Mouse (Mus musculus) left cerebral cortex, postnatal 25 days (tissue): ENCODE measurements around the gene Dtd1. TPM values are rescaled to one million over a fixed set of nuclear protein-coding genes. Genes with fewer than 3 reads are reported as not detected.

Source experiments
- DNase-seq, 2 experiments: peaks; one replicate each; pipeline ENCODE4 v3.0.0; 2022; ENCODE audit warnings: low spot score in 2 of 2, mixed read lengths in 1 of 2
- intact Hi-C: fragments of 180-260 bp; cut with DNase I; formaldehyde crosslinking; loops from one replicate; pipeline ENCODE4 v1.15.1; 2025
- total RNA-seq, 2 experiments: library from RNA; stranded (reverse); gene quantifications; 2 replicates each; pipeline ENCODE4 v1.2.3; 2021

Dtd1 gene
- total RNA-seq, 2 experiments from 2014 or later: 57.8 to 58.3 TPM

- intact Hi-C loops: loop anchor here (5.0 to 10.0 kb wide), 4 partner anchors 230 to 950 kb away; no protein-coding TSS in a partner anchor
- no peak for DNase-seq
Observed at GRCm38 (mm10) chr2:144637204-144637603, 37.5 kb downstream of the Dtd1 start.

- intact Hi-C loops: loop anchor here (5.0 to 10.0 kb wide), 4 partner anchors 229 to 949 kb away; no protein-coding TSS in a partner anchor
- DNase-seq: no peak
Observed at GRCm38 (mm10) chr2:144637671-144638395, 38.1 kb downstream of the Dtd1 start.

GRCm38 (mm10) chr2:144638719-144639118, 39.0 kb downstream of the Dtd1 start:
- intact Hi-C loops: loop anchor here (5.0 to 10.0 kb wide), 4 partner anchors 229 to 949 kb away; no protein-coding TSS in a partner anchor

GRCm38 (mm10) chr2:144640101-144640500, 40.4 kb downstream of the Dtd1 start:
- DNase-seq: no peak
- intact Hi-C loops: no loop called here

More at GRCm38 (mm10) chr2:144638719-144639118, 39.0 kb downstream of the Dtd1 start:
- DNase-seq: no peak

- intact Hi-C loops: no loop called here
Observed at GRCm38 (mm10) chr2:144641991-144642390, 42.3 kb downstream of the Dtd1 start.

GRCm38 (mm10) chr2:144646360-144646759, 46.7 kb downstream of the Dtd1 start:
- intact Hi-C loops: no loop called here

More at GRCm38 (mm10) chr2:144641991-144642390, 42.3 kb downstream of the Dtd1 start:
- no peak for DNase-seq

GRCm38 (mm10) chr2:144647151-144647550, 47.5 kb downstream of the Dtd1 start:
- intact Hi-C loops: no loop called here
- no peak for DNase-seq

More at GRCm38 (mm10) chr2:144646360-144646759, 46.7 kb downstream of the Dtd1 start:
- DNase-seq: no peak

GRCm38 (mm10) chr2:144649960-144650359, 50.3 kb downstream of the Dtd1 start:
- intact Hi-C loops: no loop called here
- DNase-seq: no peak

- no peak for DNase-seq
- intact Hi-C loops: no loop called here
Observed at GRCm38 (mm10) chr2:144652841-144653240, 53.1 kb downstream of the Dtd1 start.

GRCm38 (mm10) chr2:144655307-144655706, 55.6 kb downstream of the Dtd1 start:
- DNase-seq: peak; percentile 39 to 86
- intact Hi-C loops: no loop called here

- intact Hi-C loops: no loop called here
- no peak for DNase-seq
Observed at GRCm38 (mm10) chr2:144668507-144668906, 68.8 kb downstream of the Dtd1 start.

GRCm38 (mm10) chr2:144670289-144670930, 70.7 kb downstream of the Dtd1 start:
- intact Hi-C loops: no loop called here
- DNase-seq: no peak

GRCm38 (mm10) chr2:144672397-144672796, 72.7 kb downstream of the Dtd1 start:
- intact Hi-C loops: no loop called here
- DNase-seq: no peak

GRCm38 (mm10) chr2:144676546-144677228, 77.0 kb downstream of the Dtd1 start:
- DNase-seq: peak in 1 of 2 experiments; percentile 19
- intact Hi-C loops: no loop called here

GRCm38 (mm10) chr2:144677229-144677571, 77.5 kb downstream of the Dtd1 start:
- no peak for DNase-seq

GRCm38 (mm10) chr2:144678779-144679178, 79.1 kb downstream of the Dtd1 start:
- intact Hi-C loops: no loop called here
- peak in 1 of 2 experiments; percentile 9 for DNase-seq

More at GRCm38 (mm10) chr2:144677229-144677571, 77.5 kb downstream of the Dtd1 start:
- intact Hi-C loops: no loop called here

- intact Hi-C loops: no loop called here
- DNase-seq: no peak
Observed at GRCm38 (mm10) chr2:144679394-144679793, 79.7 kb downstream of the Dtd1 start.

GRCm38 (mm10) chr2:144692219-144692732, 92.6 kb downstream of the Dtd1 start:
- intact Hi-C loops: no loop called here
- DNase-seq: no peak

- no peak for DNase-seq
- intact Hi-C loops: no loop called here
Observed at GRCm38 (mm10) chr2:144692777-144693176, 93.1 kb downstream of the Dtd1 start.

- no peak for DNase-seq
- intact Hi-C loops: no loop called here
Observed at GRCm38 (mm10) chr2:144694923-144695322, 95.2 kb downstream of the Dtd1 start.
